Mouse (Mus musculus) cerebellum, postnatal 25 days (tissue): ENCODE data around the gene Igfbp7.

Source experiments
- DNase-seq, 2 experiments: peaks; one replicate each; pipeline ENCODE4 v3.0.0; 2021; ENCODE audit warnings: mixed read lengths in 2 of 2

The Igfbp7 gene

DNA sequence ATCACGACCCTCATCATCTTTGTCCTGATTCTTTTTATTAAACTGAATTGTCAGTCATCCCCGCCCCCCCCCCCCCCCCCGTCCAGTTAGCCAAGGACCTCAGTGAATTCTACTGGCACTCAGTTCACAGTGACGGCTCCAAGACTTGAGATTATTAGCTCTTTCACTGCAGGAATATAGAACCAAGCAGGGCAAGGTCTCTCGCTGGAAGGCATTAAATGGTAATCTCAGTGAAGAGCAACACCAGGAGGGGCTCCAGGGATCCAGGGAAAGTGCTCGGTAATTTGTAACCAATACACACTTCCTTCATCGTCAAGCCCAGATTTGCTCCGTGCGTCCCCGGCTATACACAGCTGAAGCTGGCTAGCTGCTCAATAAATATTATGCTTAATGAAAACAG lies 2.9 kb downstream of the Igfbp7 start:
- no peak for DNase-seq

DNA sequence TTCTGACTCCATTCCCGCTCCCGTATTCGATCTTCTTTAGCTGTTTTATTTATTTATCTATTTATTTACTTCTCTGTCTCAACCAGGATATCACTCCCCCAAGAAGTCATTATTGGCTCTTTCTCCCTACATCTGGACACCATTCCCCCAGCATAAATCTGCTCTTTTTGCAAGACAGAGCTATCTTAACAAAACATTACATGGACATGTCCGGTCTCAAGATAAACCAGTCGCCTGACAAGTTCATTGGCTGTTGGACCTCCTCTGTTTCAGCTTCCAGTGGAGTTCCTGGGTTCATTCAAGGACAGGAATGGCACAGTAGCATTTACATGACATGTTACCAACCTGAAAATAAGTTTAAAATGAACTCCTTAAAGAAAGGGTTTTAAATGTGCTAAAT lies 4.9 kb downstream of the Igfbp7 start:
- DNase-seq, result no peak

DNA sequence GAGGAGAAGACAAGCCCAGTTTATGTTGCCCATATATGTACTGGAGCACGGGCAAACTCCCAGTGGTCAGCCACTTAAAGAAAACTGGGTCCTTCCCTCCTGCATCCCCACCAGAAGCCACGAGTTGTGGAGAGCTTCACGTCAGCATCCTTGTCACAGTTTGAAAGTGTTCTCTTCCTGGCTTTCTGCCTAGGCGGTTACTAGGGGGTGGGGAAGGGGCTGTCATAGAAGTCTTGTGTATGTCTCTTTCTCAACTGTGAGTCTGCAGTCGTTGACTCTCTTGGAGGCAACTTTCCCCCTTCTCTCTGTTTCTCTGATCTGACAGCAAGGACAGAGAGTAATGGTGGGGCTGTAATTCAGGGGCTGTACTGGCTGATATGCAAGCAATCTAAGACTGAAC lies 5.7 kb downstream of the Igfbp7 start:
- no peak for DNase-seq

DNA sequence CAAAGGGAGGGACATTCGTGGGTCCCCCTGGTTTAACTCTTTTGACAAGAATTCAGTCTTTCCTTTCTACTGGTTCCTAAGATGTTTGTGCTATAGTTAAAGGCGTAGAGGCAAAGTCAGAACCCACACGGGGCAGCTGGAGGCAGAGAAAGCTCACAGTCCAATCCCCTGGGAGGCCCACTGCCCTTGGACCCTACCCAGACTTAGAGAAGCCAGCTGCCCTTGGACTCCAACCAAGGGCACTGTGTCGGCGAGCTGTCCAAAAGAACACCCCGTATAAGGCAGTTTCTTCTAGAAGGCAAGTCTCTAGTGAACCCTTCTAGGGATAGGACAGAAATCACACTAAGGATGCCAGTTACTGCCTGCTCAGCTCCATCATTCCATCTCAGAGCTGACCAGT lies 7.0 kb downstream of the Igfbp7 start:
- no peak for DNase-seq

DNA sequence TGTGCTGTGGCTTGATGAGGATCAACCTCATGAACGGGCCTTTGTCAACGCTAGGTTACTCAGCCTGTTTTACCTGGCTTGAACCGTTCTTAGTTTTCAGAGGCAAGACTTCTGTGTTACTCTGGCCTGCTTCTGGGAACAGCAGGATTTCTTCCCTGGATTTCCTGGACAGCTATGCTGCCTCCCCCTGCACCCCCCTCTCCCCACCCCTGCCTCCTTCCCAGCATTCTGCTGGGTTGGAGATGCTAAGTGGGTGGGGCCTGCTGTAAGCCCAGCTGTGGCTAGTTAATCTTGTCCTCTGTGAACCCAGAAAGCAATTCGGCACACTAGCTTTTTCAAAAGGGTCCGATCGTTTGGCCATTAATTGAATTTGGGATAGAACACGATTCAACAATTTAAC lies 7.7 kb downstream of the Igfbp7 start:
- DNase-seq, result no peak

DNA sequence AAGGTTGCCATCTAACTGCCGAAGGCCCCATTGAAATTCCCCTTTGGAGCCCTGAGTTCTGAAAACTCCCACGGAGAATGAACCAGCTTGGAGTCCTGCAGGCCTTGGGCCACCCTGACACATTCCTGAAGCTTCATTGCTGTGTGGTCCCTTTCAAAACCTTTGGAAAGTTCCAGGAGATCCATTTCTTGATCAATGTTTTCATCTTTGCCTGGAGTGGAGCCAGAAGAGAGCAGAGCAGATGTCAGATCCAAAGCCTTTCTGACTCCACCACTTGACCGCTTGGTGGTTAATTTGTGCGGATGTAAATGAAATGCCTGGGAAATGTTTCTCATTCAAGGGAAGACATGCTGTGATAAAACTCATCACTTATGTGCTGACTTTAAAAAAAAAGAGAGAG lies 8.8 kb downstream of the Igfbp7 start:
- DNase-seq, result no peak

DNA sequence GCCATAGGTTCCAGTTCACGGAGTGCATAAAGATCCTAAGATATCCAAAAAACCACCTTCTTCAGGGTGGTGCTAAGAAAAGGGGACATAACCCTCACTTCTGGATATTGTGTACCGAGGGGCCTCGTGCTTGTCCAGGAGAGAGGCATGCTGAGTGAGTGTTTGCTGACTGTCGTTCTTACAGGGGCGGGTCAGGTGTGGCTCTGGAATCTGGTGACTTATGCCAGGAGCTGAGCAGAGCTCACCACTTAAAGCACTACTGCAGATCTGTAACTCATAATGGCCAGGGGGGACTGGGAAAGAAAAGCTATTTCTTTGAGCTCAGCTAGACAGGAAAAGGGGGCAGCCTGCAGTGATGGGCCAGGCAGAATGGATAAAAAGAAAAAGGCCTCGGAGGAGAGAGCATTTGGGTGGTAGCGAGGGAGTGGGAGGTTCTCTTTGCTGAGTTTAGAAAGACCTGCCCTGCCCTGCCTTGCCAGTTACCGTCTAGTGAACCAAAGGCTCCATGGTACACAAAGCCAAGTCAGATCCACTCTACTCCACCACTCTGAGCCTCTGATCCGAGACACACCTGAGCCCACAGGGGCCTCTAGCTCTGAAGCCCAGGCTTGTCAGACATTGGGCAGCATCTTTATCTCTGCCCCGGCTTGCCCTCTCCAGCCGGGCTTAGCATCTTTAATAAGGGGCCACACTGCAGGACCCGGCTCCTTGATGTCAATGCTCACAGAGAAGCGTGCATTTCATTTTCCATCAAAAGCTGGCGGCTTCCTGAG lies 9.4 kb downstream of the Igfbp7 start:
- no peak for DNase-seq

DNA sequence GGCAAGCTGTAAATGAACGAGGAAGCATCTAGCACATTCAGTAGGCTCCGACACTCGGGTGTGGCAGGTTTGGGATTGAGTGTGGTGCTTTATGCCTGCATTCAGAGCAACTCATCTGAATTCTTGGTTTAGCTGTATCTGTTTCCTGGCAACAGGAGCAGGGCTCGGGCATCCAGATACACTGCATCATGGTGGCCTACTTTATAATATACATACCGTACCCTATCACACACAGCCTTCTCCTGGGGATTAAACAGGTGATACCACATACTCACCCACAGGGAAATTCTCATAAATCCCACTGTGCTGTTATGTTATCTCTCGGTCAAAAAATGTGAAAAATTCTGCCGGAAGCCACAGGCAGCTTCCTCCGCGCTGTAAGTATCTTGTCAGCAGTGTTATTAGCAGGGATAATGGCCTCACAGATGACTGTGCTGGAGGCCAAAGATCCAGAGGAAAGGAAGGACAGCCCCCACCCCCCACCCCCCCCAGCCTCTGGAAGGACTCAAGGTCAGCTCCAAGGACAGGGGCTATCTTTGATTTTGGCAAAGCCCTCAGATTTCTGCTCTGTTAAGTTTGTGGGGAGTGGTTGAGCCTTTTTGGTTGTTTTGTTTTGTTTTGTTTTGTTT lies 13.7 kb downstream of the Igfbp7 start:
- no peak for DNase-seq

DNA sequence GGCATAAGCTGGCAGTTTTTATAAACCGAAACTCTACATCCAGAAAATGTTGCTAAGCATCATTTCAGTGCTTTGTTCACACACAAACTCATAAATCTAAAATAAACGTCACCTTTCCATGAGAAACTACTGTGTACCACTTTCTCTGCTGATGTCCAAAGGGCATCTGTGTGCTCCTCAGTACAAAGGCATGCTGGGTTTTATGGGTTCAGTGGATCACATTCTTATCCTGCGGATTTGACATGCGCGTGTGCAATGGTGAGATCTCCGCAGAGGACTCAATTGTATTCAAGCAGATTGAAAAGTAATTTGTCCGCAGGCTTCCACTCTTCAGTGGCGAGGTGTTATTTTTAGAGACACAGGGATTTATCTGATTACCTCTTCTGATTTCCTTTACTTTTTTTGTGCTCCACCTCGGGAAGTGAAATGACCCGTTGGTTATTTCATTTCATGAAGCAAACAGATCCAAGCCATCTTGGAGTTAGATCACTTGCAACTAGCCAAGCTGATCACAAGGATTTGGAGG lies 14.7 kb downstream of the Igfbp7 start:
- DNase-seq, result no peak

DNA sequence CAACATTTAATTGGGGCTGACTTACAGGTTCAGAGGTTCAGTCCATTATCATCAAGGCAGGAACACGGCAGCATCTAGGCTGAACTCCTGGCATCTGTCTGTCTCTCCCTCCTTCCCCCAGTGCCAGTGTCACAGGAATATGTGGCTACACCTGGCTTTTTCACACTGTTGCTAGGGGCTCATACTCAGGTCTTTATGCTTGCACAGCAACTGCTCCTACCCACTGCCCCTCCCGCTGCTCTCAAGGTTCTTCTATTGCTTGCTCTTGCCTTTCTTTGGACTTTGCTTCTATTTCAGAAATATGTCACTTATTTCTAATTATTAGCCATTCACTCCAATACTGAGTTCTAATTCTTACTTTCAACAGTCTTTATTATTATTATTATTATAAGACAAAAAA lies 17.6 kb downstream of the Igfbp7 start:
- no peak for DNase-seq

DNA sequence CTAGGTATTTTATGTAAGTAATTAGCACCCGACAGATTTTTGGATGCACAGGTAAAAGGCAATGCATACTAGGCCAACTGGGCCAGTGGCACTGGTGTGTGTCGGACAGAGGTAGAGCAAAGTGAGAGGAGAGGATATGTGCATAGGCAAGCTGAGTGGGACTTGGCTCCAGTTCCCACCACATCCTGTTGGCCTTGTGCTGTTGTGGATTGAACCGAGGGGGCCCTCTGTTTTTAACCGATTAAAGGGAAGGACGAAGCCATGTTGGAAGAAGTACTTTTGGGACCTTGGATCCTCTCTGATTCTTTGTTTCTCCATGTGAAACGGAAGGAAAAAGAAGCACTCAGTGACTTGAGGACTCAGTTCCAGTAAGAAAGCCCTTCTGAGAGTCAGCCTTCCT lies 19.5 kb downstream of the Igfbp7 start:
- no peak for DNase-seq

DNA sequence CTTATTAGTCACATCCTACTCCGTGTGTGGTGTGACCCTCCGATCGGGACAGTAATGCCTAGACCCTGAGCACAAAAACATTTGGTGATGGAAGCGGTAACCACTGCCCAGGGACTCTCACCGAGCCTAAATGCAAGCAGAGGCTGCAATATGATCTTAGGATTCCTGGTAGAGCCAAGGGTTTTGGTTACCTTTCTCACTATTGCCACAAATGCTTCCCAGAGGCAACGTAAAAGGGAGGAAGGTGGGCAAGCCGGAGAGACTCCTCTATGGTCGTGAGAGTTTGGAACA lies 20.5 kb downstream of the Igfbp7 start:
- DNase-seq, result no peak

DNA sequence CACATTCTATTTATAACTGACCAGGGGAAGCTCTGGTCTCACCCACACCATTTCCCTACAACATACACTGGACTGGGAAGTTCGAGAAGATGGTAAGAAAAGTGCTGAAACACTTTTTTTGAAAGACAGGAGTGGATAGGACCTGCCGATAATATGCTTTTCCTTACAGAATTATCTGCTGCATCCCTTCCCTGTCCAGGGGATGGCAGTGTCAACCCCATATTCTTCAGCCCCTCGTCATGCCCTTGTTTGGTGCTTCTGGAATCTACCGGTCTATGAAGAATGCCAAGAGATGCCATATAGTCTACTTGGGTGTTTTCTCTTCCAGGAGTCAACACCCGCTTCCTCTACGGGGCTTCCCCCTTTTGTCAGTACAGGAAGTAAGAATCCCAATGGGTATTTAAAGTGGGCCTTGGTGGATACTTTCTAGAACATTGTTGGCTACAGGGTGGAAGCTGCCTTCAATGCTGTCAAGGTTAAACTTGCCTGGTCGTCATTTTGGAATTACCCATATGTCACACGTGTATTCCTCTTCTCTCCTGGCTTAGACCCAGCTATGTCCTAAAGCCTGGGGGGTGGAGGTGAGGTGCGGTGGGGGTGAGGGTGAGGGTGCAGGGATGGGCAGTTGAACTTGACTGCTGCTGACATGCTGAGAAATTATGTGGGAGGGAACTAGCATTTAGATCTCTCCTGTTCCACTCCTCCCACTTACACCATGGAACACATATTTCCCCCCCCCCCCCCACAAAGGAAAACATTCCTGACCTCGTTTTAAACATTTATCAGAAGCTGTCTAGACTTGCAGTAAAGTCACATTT lies 21.0 kb downstream of the Igfbp7 start:
- DNase-seq, result no peak

DNA sequence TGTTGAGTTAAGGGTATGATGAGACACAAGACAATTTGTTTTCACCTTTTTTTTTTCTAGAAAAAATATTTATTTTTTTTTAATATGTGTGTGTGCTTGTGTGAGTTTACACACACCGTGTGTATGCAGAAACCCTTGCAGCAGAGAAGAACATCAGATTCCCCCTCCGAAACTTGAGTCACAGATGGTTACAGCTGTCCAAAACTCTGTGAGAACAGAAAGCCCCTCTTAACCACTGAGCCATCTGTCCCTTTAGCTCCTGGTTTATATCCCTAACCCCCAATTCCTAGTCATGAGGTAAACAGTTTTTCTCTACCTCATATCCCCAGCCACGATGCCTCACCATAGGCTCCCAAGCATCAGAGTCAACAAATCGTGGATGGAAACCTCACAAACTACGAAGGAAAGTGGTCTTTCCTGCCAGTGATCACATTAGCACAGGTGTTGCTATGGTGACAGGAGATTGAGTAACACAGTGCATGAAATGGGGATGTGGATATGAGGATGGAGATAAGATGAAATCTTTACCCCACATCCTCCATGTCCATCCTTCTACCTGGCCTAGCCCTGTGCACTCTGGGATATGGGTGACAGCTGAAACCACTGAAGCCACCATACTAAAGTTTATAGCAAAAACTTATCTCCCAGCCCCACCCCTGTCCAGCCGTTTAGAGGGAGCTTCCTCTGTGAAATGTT lies 21.8 kb downstream of the Igfbp7 start:
- DNase-seq, result no peak

DNA sequence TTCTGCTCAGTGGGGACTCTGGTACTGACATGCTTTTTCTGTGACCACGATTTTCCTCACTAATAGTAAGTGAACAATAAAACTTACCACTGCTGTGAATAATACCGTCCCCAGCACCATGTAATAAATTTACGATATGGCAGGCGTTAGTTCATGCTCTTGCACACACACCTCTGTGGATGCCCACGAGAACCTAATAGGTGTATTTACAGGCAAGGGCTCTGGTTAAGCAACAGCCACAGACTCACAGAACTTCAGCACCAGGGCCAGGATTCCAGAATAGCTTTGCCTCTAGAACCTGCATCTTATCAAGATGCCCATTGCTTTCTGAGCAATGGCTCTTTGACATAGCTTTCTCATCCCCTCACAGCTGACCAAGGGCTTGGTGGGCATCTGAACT lies 22.6 kb downstream of the Igfbp7 start:
- DNase-seq, result no peak

DNA sequence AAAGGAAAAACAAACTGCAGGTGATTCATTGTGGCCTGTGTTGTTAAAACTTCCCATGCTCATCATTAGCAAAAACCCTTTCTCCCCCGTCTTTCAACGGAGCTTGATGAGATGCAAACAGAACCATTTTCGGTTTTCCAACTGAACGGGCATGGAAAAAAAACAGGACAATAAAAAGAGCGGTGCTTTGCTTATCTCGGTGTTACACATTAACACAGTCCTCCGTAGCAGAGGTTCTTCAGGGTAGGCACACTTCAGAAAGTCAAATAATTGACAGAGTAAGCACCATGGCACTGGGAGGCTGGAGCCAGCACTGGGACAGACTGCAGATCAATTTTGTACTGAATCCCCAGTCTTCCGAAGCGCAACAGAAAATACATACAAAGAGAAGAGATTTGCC lies 23.1 kb downstream of the Igfbp7 start:
- DNase-seq, result no peak

DNA sequence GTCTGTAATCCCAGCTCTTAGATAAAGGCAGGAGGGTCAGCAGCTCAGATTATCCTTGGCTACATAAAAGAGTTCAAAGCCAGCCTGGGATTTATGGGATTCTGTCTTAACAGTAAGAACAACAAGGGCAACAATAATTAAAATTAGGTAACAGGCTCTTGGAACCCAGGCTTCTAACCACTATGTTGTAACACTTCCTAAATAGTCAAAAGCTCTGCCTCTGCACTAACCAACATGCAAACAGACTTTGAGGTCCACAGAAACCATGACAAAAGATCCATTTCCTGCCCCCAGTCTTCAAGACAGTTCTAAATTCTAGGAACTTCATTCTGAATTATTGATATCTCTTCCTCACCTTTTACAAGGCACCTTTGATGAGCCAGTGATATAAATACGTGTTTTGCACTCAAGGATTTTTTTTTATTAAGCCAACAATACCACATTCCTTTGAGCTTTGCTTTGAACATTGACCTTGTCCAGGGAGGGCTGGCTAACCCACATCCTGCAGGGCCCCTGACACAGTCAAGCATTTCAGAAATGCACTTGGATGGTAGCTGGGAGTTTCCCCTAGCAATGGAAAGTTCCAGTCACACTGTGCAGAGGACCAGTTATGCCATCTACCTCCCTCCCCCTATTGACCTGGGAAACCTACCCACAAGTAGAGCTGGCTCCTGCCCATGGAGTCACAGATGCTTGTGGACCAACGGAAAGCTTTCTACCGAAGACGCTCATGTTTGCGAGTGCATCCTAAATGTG lies 23.9 kb downstream of the Igfbp7 start:
- DNase-seq, result no peak

DNA sequence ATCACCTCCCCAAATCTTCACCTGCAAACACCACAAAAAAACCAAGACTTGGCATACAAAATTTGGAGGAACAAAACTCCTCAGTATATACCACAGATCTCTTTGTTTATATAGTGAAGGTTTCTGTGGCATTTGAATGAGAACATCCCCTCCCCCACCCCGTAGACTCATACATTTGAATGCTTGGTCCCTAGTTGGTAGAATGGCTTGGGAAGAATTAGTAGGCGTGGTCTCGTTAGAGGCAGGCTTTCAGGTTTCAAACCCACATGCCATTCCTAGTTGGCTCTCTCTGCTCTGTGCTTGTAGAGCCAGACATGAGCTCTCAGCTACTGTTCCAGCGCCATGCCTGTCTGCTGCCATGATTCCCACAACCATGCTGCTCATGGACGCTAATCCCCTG lies 26.2 kb downstream of the Igfbp7 start:
- no peak for DNase-seq

DNA sequence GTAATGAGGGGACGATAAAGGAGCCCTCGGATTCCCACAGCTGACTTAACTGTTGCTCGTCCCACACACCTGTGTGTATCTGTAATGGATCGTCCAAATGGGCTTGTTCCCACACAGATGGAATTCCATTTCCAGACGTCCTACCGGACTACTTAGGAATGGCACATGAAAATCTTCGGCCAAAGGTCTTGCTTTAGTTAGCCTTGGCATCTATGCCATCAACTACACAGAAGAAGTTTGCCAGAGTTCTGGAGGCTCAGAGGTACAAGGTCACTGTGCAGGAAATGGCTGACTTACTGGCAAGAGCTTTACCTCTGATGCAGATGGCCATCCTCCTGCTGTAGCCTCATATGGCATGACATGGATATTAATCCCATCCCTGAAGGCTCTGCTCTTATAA lies 26.6 kb downstream of the Igfbp7 start:
- no peak for DNase-seq

DNA sequence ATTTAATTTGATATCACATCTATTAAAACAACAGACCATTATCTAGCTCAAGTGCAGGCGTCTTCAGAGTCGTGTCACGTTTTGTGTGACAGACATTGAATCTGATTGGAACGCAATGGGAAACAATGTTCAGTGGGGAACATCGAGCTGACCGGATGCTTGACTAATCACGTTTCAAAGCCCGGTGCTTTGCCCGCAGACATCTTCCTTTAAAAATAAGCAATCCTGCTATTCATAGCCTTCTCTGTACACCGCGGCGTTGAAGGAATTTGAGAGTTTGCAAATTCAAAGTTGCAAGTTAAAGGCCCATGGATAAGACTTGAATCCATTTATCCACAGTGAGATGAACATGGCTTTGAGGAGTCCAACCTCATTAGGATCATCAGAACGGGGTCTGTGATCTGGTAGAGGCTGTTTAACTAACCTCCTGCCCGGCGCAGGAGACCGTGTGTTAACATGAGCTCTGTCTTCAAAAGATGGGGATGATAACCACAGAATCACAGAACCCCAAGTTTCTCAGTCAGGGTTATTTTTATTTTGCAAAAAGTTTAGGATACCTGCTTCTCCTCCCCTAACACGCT lies 27.4 kb downstream of the Igfbp7 start:
- no peak for DNase-seq

DNA sequence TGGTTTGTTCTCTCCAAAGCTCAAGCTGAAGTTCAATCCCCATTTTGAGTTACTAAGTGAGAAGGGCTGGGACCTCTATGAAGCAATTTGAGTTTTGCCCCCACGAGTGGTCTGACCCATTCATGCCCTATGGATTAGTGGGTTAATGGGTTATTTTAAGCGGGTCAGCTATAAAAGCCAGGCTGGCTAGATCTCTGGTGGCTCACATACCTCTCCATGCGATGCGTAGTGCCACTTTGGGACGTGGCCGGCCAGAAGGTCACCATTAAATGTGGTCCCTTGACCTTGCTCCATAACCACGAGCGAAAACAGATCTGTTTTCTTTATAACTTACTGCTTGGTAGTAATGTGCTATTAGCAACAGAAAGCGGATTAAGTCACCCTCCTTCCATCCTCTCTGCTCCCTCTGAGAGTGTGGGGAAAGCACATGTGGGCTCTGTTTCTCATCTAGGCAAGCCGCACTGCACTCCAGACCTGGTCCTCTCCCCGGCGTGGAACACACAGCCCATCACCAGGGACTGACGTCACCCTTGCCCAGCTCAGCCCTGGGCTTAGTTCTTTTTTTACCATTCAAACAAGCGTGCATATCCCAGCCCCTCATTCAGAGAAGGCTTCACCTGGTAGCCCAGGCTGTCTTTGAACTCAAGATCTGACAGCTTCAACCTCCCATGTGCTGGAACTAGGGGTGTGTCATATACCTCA lies 28.3 kb downstream of the Igfbp7 start:
- DNase-seq, result no peak

DNA sequence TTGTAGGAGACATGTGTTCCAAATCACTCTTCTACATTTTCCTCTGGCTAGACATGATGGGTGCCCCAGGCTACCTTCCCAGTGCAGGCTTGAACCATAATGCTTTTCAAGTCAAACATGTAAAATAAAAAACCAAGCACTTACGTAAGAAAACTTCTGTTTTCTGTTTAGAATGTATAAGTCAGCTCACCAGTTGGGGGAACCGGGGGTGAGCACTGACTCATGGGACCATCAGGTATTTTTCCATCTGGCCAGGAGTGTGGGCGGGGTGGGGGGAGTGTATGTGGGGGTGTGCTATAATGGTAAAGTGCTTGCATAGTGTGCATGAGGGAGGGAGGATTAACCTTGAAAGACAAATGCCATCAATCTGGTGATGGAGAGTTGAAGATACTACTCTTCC lies 29.8 kb downstream of the Igfbp7 start:
- DNase-seq, result no peak
